Mouse (Mus musculus) hindlimb bud, embryonic 11.5 days (tissue): ENCODE data around the gene Mdh2.

ENCODE experiments used
- DNase-seq: peaks from one replicate; pipeline ENCODE4 v3.0.0-alpha.2; 2012; ENCODE audit warnings: low read depth, low spot score; ENCODE audit errors: extremely low spot score

The Mdh2 gene

GRCm38 (mm10) chr5:135778471-135779445, at the start of gene Mdh2:
Gene Mdh2 (plus strand): TSS chr5:135778480.
- peak; percentile 99 for DNase-seq

DNA sequence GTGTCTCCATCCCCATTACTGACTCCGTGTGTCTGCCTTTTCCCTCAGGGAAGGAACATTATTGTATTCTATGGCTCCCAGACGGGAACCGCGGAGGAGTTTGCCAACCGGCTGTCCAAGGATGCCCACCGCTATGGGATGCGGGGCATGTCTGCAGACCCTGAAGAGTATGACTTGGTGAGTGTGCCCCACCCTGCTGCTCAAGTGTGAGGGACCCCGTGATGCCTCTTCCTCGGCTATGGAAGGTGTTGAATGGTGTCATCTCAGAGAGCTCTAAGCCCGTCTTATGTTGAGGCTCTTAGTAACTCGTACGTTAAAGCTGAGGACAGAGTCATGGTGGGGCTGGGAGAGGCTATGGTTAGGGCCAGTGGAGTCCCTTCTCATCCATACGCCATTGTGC, 48.9 kb upstream of the Mdh2 start:
- no peak for DNase-seq

DNA sequence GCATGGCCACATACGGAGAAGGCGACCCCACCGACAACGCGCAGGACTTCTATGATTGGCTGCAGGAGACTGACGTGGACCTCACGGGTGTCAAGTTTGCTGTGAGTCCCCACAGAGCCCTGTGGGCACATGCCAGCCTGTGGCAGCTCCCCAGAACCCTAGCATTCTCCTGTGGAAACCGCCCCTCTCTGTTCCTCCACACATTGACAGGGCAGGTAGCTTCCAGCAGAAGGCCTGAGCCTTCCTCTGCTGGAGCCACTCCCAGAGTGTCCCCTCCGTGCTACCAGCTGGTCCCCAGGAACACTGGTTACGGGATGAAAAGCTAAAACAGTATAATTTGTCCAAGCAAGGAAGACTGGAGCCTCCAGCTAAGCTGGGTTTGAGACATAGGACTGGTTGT, 48.0 kb upstream of the Mdh2 start:
- no peak for DNase-seq

DNA sequence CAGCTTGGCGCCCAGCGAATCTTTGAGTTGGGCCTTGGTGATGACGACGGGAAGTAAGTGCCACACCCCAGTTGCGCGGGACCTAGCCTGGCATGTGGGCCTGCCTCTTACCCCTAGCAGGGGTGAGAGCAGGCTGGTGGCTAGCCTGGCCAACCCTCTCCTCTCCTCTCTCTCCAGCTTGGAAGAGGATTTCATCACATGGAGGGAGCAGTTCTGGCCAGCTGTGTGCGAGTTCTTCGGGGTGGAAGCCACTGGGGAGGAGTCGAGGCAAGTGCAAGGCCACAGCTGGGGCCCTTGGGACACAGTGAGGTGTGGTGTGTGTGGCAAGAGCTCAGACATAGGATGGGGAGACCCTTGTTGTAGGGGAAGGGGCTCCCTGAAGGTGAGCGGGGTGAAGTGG, 47.4 kb upstream of the Mdh2 start:
- DNase-seq = no peak

DNA sequence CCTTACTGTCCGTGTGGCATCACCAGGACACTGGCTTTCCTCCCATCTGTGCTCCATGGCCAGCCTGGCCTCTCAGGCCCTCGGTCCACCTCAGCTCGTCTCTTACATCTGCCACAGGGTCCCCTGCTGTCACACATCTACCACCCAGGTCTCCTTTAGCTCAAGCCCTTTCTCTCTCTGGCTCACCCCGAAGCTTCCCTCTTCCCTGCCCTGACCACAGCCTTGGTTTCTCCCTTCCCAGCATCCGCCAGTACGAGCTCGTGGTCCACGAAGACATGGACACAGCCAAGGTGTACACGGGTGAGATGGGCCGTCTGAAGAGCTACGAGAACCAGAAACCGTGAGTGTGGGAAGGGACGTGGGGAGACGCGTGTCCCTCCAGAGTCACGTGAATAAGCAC, 47.0 kb upstream of the Mdh2 start:
- DNase-seq = no peak

DNA sequence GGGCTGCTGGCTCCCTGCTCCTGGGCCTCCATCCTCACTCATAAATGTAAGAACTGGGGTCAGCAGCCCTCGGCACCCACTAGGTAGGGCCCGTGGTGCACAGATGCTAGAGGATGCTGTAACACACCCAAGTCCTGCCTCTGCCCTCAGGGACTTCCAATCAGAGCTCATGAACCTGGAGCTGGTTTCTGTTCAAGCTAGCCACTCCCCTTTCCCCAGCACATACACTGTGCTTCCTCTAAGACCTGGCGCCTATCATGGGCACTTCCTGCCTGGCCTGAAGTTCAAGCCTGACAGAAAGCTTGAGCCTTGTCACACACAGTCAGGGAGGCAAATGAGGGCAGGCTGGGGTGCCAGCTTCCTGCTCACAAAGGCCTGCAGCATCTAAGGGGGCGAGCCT, 45.2 kb upstream of the Mdh2 start:
- no peak for DNase-seq

GRCm38 (mm10) chr5:135734057-135734680, 44.1 kb upstream of the Mdh2 start:
- DNase-seq = no peak

- DNase-seq = no peak
Measured at GRCm38 (mm10) chr5:135735741-135736140, 42.5 kb upstream of the Mdh2 start.

- no peak for DNase-seq
Measured at GRCm38 (mm10) chr5:135736544-135736943, 41.7 kb upstream of the Mdh2 start.

GRCm38 (mm10) chr5:135737154-135737553, 41.1 kb upstream of the Mdh2 start:
- no peak for DNase-seq

GRCm38 (mm10) chr5:135738266-135738665, 40.0 kb upstream of the Mdh2 start:
- DNase-seq = no peak

GRCm38 (mm10) chr5:135742156-135742555, 36.1 kb upstream of the Mdh2 start:
- no peak for DNase-seq

DNA sequence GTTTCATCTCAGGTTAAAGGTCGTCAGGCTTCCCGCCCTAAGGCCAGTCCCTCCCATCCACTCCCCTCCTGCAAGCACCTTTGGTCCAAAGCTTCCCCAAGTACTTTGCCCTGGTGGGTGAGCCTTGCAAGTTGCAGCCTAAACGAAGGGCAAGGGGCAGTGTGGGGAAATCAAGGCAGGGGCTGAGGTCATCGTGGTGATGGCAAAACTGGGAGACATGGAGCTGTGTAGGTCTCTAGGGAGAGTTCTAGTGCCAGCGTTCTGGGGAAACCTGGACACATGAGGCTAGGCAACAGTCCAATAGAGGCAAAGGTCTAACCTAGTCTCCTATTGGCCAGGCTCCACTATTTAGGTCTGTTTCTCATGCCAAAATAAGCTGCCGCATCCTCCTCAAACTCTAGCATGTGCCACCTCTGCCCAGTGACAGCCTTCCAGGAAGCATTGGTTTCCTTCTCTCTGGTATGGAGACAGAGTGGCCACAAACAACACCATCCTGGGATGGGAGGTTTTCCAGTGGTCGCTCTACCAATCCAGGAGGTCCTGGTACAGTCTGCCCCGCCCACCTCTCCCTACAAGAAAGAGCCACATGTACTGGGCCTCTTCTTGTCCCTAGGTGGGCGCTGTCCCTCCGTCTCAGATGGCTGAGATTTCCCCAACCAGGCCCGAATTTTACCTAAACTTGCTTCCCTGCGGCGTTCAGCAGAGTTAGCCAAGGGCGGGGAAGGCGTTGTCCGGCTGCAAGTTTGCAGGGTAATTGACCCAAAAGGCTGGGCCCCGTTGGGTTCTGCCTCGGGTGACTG, 35.1 kb upstream of the Mdh2 start:
- no peak for DNase-seq

GRCm38 (mm10) chr5:135743741-135744609, 34.3 kb upstream of the Mdh2 start, which contains the start of gene Tmem120a:
Gene Tmem120a (minus strand): TSS chr5:135744448.
- DNase-seq = peak; percentile 57

- no peak for DNase-seq
Measured at GRCm38 (mm10) chr5:135744742-135745141, 33.5 kb upstream of the Mdh2 start.

GRCm38 (mm10) chr5:135751041-135751440, 27.2 kb upstream of the Mdh2 start:
- DNase-seq = no peak

- no peak for DNase-seq
Measured at GRCm38 (mm10) chr5:135751595-135751994, 26.7 kb upstream of the Mdh2 start.

GRCm38 (mm10) chr5:135761881-135762280, 16.4 kb upstream of the Mdh2 start:
- no peak for DNase-seq

GRCm38 (mm10) chr5:135763526-135763925, 14.8 kb upstream of the Mdh2 start:
- DNase-seq = no peak

- no peak for DNase-seq
Measured at GRCm38 (mm10) chr5:135764971-135765370, 13.3 kb upstream of the Mdh2 start.
